Mouse (Mus musculus): ENCODE results near the gene Olfr552. TPM values are rescaled to one million over a fixed set of nuclear protein-coding genes. Genes with fewer than 3 reads are reported as not detected.

The Olfr552 gene
- not detected for polyA plus RNA-seq (2017; shearing (Covaris generic))

GRCm38 (mm10) chr7:102597378-102598031, at the start of gene Olfr552:
Gene Olfr552 (plus strand): TSS chr7:102597770.

GRCm38 (mm10) chr7:102549570-102549969, 48.0 kb upstream of the Olfr552 start, which contains the start of gene Olfr549:
Gene Olfr549 (plus strand): TSS chr7:102549870.

GRCm38 (mm10) chr7:102564999-102565997, 32.3 kb upstream of the Olfr552 start, which contains the start of gene Trim21:
Gene Trim21 (minus strand): TSS chr7:102565486.

GRCm38 (mm10) chr7:102571142-102571541, 26.4 kb upstream of the Olfr552 start, which contains the start of gene Olfr550:
Gene Olfr550 (plus strand): TSS chr7:102571442.

GRCm38 (mm10) chr7:102591786-102592185, 5.8 kb upstream of the Olfr552 start, which contains the start of gene Olfr551:
Gene Olfr551 (minus strand): TSS chr7:102591886.

GRCm38 (mm10) chr7:102618118-102618517, 20.5 kb downstream of the Olfr552 start, which contains the start of gene Olfr553:
Gene Olfr553 (minus strand): TSS chr7:102618218.

GRCm38 (mm10) chr7:102638132-102638531, 40.6 kb downstream of the Olfr552 start, which contains the start of gene Olfr554:
Gene Olfr554 (plus strand): TSS chr7:102638432.

Other genes with a start within 250 kb of the Olfr552 start
- 28.8 TPM for gene Rrm1, start 156.1 kb upstream of the Olfr552 start, polyA plus RNA-seq (2017; shearing (Covaris generic))
- not detected for gene Olfr543, start 116.1 kb upstream of the Olfr552 start, polyA plus RNA-seq (2017; shearing (Covaris generic))
- 0.14 TPM for gene Olfr544, start 109.5 kb upstream of the Olfr552 start, polyA plus RNA-seq (2017; shearing (Covaris generic))
- gene Olfr545, start 98.2 kb upstream of the Olfr552 start, polyA plus RNA-seq (2017; shearing (Covaris generic)), result not detected
- gene Olfr547, start 63.0 kb upstream of the Olfr552 start, polyA plus RNA-seq (2017; shearing (Covaris generic)), result not detected
- not detected for gene Olfr548-ps1, start 56.9 kb upstream of the Olfr552 start, polyA plus RNA-seq (2017; shearing (Covaris generic))
- gene Olfr549, start 47.9 kb upstream of the Olfr552 start, polyA plus RNA-seq (2017; shearing (Covaris generic)), result not detected
- 28.9 TPM for gene Trim21, start 32.3 kb upstream of the Olfr552 start, polyA plus RNA-seq (2017; shearing (Covaris generic))
- not detected for gene Olfr550, start 26.3 kb upstream of the Olfr552 start, polyA plus RNA-seq (2017; shearing (Covaris generic))
- not detected for gene Olfr551, start 5.9 kb upstream of the Olfr552 start, polyA plus RNA-seq (2017; shearing (Covaris generic))
- gene Olfr553, start 20.4 kb downstream of the Olfr552 start, polyA plus RNA-seq (2017; shearing (Covaris generic)), result not detected
- gene Olfr554, start 40.7 kb downstream of the Olfr552 start, polyA plus RNA-seq (2017; shearing (Covaris generic)), result 0.30 TPM
- gene Olfr555, start 61.1 kb downstream of the Olfr552 start, polyA plus RNA-seq (2017; shearing (Covaris generic)), result not detected
- gene Olfr556, start 67.1 kb downstream of the Olfr552 start, polyA plus RNA-seq (2017; shearing (Covaris generic)), result not detected
- gene Trim68, start 89.6 kb downstream of the Olfr552 start, polyA plus RNA-seq (2017; shearing (Covaris generic)), result 10.0 TPM
- not detected for gene Olfr557, start 98.1 kb downstream of the Olfr552 start, polyA plus RNA-seq (2017; shearing (Covaris generic))
- not detected for gene Olfr558, start 104.4 kb downstream of the Olfr552 start, polyA plus RNA-seq (2017; shearing (Covaris generic))
- not detected for gene Olfr33, start 121.3 kb downstream of the Olfr552 start, polyA plus RNA-seq (2017; shearing (Covaris generic))
- gene Olfr559, start 129.7 kb downstream of the Olfr552 start, polyA plus RNA-seq (2017; shearing (Covaris generic)), result not detected
- not detected for gene Olfr560, start 161.6 kb downstream of the Olfr552 start, polyA plus RNA-seq (2017; shearing (Covaris generic))
- gene Olfr78, start 161.7 kb downstream of the Olfr552 start, polyA plus RNA-seq (2017; shearing (Covaris generic)), result not detected
- not detected for gene Olfr561, start 173.5 kb downstream of the Olfr552 start, polyA plus RNA-seq (2017; shearing (Covaris generic))
- not detected for gene Olfr564, start 205.7 kb downstream of the Olfr552 start, polyA plus RNA-seq (2017; shearing (Covaris generic))

All from naive thymus-derived CD4-positive, alpha-beta T cell, adult 5 months (primary cell).